Mouse (Mus musculus): ENCODE measurements around the gene Prtg. TPM values are rescaled to one million over a fixed set of nuclear protein-coding genes. Genes with fewer than 3 reads are reported as not detected.

Prtg gene
- polyA plus RNA-seq, 1 experiment from 2014 or later: 0.45 TPM

DNA sequence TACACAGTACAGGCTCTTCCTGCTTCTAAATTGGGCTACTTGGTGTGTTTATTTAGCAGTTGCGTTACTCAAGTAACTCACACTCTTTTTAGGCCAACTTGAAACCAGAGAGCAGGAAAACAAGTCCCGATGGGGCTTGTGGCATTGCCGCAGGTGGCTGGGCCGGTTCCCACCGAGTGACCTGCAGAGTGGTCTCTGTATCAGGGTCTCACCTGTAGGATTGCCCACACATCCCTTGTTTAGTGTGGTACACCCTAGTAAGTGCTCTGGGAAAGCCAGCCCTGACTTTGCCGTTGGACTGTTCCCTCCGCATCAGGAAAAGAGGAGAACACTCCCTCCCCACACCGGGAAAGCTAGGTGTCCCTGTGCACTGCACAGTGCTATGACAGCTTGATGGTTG lies 95.4 kb downstream of the Prtg start:
- no peak for ATAC-seq (replicated peaks)
- no peaks in the 10 kb centered on the region for H3K27me3 ChIP-seq (replicated peaks)
- no peak overlapping the region for H3K4me2 ChIP-seq
- WGBS: 90% methylated on average over 8 of the region's 8 CpGs
- H3K9me3 ChIP-seq: no peaks in the 10 kb centered on the region
- no peak overlapping the region for H3K27ac ChIP-seq
- H3K9ac ChIP-seq: no peak overlapping the region
- no peaks in the 10 kb centered on the region for H3K36me3 ChIP-seq (replicated peaks)
- no peak overlapping the region for H3K4me3 ChIP-seq
- no peaks in the 10 kb centered on the region for H3K4me1 ChIP-seq

DNA sequence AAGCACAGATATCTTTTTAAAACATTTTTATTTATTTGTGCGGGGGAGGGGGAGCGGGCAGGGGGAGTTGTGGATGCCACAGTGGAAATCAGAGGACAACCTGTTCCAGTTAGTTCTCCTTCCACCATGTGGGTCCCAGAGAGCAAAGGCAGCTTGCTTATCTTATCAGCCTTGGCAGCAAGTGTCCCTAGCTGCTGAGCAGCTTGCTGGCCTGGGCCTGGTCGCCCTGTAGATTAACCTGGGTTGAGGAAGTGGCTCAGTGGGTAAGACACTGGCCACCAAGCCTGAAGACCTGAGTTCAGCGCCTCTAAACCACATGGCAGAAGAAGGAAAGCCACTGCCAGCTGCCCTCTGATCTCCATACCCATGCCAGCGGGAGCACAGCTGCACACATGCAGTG lies 95.9 kb downstream of the Prtg start:
- H3K9ac ChIP-seq: no peak overlapping the region
- no peaks in the 10 kb centered on the region for H3K36me3 ChIP-seq (replicated peaks)
- H3K27me3 ChIP-seq (replicated peaks): no peaks in the 10 kb centered on the region
- no peak overlapping the region for H3K4me2 ChIP-seq
- no peaks in the 10 kb centered on the region for H3K4me1 ChIP-seq
- WGBS: 95% methylated on average over 5 of the region's 5 CpGs
- H3K9me3 ChIP-seq: no peaks in the 10 kb centered on the region
- no peak overlapping the region for H3K4me3 ChIP-seq
- no peak for ATAC-seq (replicated peaks)
- H3K27ac ChIP-seq: no peak overlapping the region

DNA sequence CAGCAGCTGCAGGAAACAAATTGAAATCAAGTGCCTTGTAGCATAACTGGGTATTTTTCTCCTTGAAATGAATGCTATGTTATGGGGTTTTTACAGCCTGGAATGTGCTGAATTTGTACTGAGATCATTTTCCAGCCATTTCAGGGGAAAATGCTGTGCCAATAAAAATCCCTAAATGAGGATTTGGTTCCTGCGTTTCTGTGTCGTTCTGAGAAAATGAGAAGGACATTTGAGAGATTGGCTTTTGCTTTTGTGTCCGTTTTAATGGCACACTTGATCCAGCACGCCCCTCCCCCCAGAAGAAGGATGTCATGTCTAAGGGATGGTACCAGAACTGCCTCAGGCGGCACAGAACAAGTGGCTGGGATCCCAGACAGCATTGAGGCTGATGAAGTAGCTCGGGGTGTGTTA lies 100.0 kb downstream of the Prtg start:
- H3K27ac ChIP-seq: no peak overlapping the region
- H3K9ac ChIP-seq: no peak overlapping the region
- no peaks in the 10 kb centered on the region for H3K36me3 ChIP-seq (replicated peaks)
- H3K4me3 ChIP-seq: no peak overlapping the region
- WGBS: 76% methylated on average over 6 of the region's 6 CpGs
- H3K27me3 ChIP-seq (replicated peaks): no peaks in the 10 kb centered on the region
- H3K4me1 ChIP-seq: no peaks in the 10 kb centered on the region
- no peaks in the 10 kb centered on the region for H3K9me3 ChIP-seq
- ATAC-seq (replicated peaks): no peak
- no peak overlapping the region for H3K4me2 ChIP-seq

DNA sequence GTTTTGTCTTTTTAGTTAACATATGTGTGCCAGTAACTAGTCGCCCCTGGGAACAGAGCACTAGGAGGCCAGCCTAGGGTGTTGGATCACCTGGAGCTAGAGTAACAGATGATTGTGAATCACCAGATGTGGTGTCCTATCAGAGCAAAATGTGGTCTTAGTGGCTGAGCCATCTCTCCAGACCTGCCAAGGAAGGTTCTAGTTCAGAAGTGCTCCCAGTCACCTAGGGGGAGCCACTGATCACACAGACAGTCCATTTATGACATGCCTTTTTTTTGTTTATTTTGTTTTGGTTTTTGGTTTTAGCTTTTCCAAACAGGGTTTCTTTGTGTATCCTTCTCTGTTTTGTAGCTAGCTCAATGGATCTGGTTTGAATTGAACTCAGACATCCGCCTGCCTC lies 104.7 kb downstream of the Prtg start:
- no peak for ATAC-seq (replicated peaks)
- WGBS: 87% methylated on average over 2 of the region's 2 CpGs
- H3K4me2 ChIP-seq: no peak overlapping the region
- no peaks in the 10 kb centered on the region for H3K9me3 ChIP-seq
- H3K4me3 ChIP-seq: no peak overlapping the region
- H3K9ac ChIP-seq: no peak overlapping the region
- no peaks in the 10 kb centered on the region for H3K36me3 ChIP-seq (replicated peaks)
- H3K27me3 ChIP-seq (replicated peaks): no peaks in the 10 kb centered on the region
- H3K4me1 ChIP-seq: no peaks in the 10 kb centered on the region
- no peak overlapping the region for H3K27ac ChIP-seq

DNA sequence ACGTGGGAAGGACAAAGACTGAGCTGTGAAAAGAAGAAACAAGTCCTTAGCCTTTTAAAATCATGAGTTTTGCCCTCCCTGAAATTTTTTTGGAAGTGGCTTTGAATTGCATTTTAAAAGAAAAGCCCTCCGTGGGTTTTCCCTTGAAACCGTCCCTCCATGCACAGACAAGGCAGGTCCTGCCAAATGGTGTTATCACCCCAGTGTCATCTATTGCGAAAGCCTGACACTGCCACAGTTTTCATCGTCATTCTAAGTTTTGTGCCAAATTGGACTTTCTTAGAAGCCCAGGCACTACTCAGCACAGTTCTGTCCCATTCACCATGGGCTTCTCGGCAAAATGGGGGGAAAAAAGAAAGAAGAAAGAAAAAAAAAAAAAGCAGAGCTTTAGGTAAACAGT lies 106.9 kb downstream of the Prtg start:
- WGBS: 71% methylated on average over 6 of the region's 6 CpGs
- H3K36me3 ChIP-seq (replicated peaks): no peaks in the 10 kb centered on the region
- no peak for ATAC-seq (replicated peaks)
- H3K9ac ChIP-seq: no peak overlapping the region
- no peak overlapping the region for H3K27ac ChIP-seq
- no peak overlapping the region for H3K4me2 ChIP-seq
- H3K9me3 ChIP-seq: no peaks in the 10 kb centered on the region
- no peaks in the 10 kb centered on the region for H3K27me3 ChIP-seq (replicated peaks)
- H3K4me1 ChIP-seq: no peaks in the 10 kb centered on the region
- no peak overlapping the region for H3K4me3 ChIP-seq

DNA sequence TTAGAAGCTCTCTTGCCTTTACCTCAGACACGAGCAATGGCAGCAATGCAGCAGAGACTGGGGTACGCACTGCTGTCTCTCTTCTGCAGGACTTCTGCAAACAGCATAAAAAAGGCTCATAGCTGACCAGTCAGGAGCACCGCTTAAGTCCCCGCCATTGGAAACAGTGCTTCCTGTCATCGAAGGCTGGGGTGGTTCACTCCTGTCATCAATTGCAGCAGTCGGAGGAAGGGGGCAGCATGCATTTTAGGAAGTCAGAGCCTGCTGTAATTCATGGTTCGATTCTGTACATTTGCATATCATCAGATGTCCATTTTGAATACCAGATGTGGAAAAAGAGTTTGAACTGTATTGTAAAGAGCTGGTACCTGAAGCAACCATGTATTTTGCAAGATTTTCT lies 109.1 kb downstream of the Prtg start:
- H3K4me2 ChIP-seq: no peak overlapping the region
- H3K4me1 ChIP-seq: no peaks in the 10 kb centered on the region
- ATAC-seq (replicated peaks): no peak
- H3K27ac ChIP-seq: no peak overlapping the region
- H3K4me3 ChIP-seq: no peak overlapping the region
- 68% methylated on average over 7 of the region's 7 CpGs for whole genome bisulfite sequencing
- H3K9ac ChIP-seq: no peak overlapping the region
- H3K27me3 ChIP-seq (replicated peaks): no peaks in the 10 kb centered on the region
- no peaks in the 10 kb centered on the region for H3K9me3 ChIP-seq
- H3K36me3 ChIP-seq (replicated peaks): no peaks in the 10 kb centered on the region

DNA sequence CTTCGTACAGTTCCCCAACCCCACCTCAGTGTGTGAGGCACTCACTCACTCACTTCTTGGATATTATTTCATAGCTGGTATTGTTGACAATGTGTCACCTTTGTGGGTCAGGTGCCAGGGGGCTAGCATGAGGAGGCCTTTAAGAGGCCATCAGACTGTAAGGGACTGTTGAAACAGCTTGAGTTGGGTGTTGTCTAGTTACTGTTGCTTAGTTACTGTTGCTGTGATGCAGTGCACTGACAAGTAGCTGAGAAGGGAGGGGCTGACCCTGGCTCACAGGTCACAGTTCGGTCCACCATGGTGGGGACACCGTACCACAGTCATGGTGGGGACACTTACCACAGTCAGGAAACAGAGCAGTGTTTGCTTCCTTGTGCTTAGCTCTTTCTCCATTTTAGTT lies 116.4 kb downstream of the Prtg start:
- 74% methylated on average over 3 of the region's 3 CpGs for WGBS
- no peak overlapping the region for H3K27ac ChIP-seq
- no peaks in the 10 kb centered on the region for H3K36me3 ChIP-seq (replicated peaks)
- H3K4me3 ChIP-seq: no peak overlapping the region
- H3K4me1 ChIP-seq: peaks cover 21% of the 10 kb centered on the region
- H3K27me3 ChIP-seq (replicated peaks): no peaks in the 10 kb centered on the region
- H3K9ac ChIP-seq: no peak overlapping the region
- H3K4me2 ChIP-seq: no peak overlapping the region
- H3K9me3 ChIP-seq: no peaks in the 10 kb centered on the region
- no peak for ATAC-seq (replicated peaks)

DNA sequence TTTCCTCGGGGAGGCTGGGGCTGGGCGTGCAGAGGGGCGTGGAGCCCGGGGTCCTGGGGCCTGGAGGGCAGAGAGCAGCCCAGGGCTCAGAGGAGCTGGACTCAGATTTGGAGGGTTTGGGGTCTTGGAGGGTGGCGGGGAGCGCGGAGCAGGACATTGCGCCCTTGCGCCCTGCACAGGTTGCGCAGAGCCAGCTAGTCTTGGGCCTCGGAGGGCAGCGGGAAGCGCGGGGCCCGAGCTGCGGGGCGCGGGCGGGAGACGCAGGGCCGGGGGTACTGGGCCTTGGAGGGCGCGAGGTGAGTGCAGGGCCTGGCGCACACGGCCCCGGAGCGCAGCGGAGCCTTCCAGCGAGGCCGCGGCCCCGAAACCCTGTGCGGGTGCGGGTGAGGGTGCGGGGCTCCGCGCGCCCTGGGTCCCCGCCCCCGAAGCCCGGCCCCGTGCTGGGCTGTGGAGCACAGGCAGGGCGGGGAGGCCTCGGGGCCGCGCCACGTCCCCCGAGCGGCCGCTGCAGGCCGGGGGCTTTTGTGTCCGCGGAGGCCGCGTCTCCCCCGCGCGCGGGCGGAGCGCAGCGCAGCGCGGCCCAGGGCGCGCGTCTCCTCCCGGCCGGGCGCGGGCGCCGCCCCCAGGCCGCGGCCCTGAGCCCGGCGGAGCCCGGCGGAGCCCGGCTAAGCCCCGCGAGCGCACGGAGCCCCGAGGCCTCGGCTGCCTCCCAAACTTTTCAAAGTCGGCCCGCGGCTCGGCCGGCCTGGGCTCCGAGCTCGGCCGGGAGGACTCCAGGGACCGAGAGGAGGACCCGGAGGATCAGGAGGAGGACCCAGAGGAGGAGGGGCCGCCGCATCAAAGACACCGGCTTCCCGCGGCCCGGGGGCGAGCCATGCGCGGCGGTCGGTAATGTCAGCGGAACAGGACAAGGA lies 118.6 kb downstream of the Prtg start, which contains the start of gene Pygo1:
Gene Pygo1 (plus strand): TSS at position 625 of the 914 bp plus-strand sequence.
- ATAC-seq (replicated peaks): peak; percentile 87
- H3K36me3 ChIP-seq (replicated peaks): no peaks in the 10 kb centered on the region
- H3K9me3 ChIP-seq: no peaks in the 10 kb centered on the region
- H3K4me3 ChIP-seq: peak within 1 kb of the TSS; percentile 86
- peak within 1 kb of the TSS; percentile 89 for H3K4me2 ChIP-seq
- H3K9ac ChIP-seq: peak within 1 kb of the TSS; percentile 84
- H3K27me3 ChIP-seq (replicated peaks): no peaks in the 10 kb centered on the region
- peak within 1 kb of the TSS; percentile 84 for H3K27ac ChIP-seq
- WGBS: under 1% methylated on average over 107 of the region's 108 CpGs
- H3K4me1 ChIP-seq: peaks cover 24% of the 10 kb centered on the region

DNA sequence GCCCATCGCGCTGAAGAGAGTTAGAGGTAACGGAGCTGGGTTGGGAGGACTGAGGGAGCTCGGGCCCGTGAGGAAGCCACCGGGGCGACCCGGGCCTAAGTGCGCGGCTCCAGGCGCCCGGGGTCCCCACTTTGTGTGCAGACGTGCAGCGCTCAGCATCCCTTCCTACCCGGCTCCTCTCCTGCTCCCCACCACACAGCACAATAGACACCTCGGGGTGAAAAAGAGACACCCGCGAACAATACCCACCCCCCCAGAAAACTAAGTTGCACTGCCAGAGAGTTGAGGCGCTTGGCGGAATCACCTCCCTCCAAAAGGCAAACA lies 119.2 kb downstream of the Prtg start:
- Histone ChIP-seq H3K4me1 (peaks cover 24% of the 10 kb centered on the region), H3K9me3 (no peaks in the 10 kb centered on the region), H3K36me3 (replicated peaks) (no peaks in the 10 kb centered on the region), H3K27me3 (replicated peaks) (no peaks in the 10 kb centered on the region), H3K9ac (peak overlapping the region; percentile 84), H3K4me2 (peak overlapping the region; percentile 89), H3K27ac (peak overlapping the region; percentile 84), H3K4me3 (peak overlapping the region; percentile 86)
- WGBS: under 1% methylated on average over 20 of the region's 20 CpGs
- peak; percentile 69 for ATAC-seq (replicated peaks)

DNA sequence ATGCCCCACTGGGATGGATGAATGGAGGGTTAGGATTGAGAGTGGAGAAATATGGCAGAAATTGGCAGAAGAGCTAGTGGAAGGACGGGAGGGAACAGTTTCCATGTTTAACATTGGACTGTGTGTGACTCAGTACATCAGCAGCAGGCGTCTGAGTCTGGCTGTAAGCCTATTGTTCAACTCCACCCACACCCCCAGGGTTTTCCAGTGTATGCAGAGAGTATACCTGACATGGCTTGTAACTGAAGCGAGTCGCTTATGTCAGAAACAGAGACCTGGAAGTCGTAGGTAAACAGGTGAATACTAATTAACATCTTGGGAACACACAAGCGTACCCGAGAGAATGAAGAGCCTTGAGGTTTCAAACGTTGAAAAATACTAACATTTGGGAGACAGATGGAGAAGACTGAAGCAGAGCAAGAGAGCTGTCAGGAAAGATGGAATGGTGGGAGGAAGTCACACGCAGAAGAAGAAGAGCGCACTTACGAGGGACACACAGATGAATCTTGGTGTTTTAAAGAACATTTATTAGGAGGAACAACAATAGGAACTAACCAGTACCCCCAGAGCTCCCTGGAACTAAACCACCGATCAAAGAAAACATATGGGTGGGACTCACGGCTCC lies 124.6 kb downstream of the Prtg start:
- H3K36me3 ChIP-seq (replicated peaks): no peaks in the 10 kb centered on the region
- H3K4me3 ChIP-seq: no peak overlapping the region
- no peak for ATAC-seq (replicated peaks)
- WGBS: 80% methylated on average over 13 of the region's 13 CpGs
- no peak overlapping the region for H3K4me2 ChIP-seq
- H3K9ac ChIP-seq: no peak overlapping the region
- peaks cover 18% of the 10 kb centered on the region for H3K4me1 ChIP-seq
- no peaks in the 10 kb centered on the region for H3K27me3 ChIP-seq (replicated peaks)
- no peaks in the 10 kb centered on the region for H3K9me3 ChIP-seq
- no peak overlapping the region for H3K27ac ChIP-seq

DNA sequence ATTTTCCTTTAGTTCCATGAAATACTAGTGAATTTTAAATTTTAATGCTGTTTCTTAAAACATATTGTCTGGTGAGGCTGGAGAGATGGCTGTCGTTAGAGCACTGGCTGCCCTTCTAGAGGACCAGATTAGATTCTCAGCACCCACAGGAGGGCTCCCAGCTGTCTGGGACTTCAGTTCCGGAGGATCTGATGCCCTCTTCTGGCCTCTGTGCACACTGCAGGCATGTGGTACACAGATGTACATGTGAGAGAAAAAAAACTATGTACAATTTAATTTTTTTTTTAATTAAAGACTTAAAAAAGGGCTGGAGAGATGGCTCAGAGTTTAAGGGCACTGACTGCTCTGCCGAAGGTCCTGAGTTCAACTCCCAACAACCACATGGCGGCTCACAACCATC lies 128.6 kb downstream of the Prtg start:
- Histone ChIP-seq H3K36me3 (replicated peaks) (no peaks in the 10 kb centered on the region), H3K9me3 (no peaks in the 10 kb centered on the region), H3K27ac (no peak overlapping the region), H3K4me2 (no peak overlapping the region), H3K9ac (no peak overlapping the region), H3K4me3 (no peak overlapping the region), H3K27me3 (replicated peaks) (no peaks in the 10 kb centered on the region), H3K4me1 (no peaks in the 10 kb centered on the region)
- no peak for ATAC-seq (replicated peaks)
- WGBS: 86% methylated on average over 4 of the region's 4 CpGs

DNA sequence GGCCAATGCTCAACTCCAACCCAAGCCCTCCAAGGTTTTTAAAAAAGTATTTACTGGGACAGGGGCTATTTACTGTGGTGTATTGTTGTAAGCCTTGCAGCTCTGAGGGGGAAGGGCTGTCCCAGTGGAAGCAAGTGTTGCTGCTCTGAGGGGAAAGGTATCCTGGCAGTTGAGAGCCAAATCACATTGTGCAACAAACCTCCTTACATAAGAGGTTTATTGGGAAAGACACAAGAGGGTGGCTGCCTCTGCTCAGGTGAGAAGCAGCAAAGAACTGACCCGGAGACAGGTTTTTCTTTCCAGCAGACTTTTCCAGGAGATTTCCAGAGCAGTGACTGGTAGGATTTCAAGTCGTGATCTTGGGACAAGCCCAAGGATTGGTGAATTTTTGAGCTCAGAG lies 129.6 kb downstream of the Prtg start:
- Histone ChIP-seq H3K27me3 (replicated peaks) (no peaks in the 10 kb centered on the region), H3K36me3 (replicated peaks) (no peaks in the 10 kb centered on the region), H3K4me3 (no peak overlapping the region), H3K4me2 (no peak overlapping the region), H3K4me1 (no peaks in the 10 kb centered on the region), H3K27ac (no peak overlapping the region), H3K9me3 (no peaks in the 10 kb centered on the region), H3K9ac (no peak overlapping the region)
- no peak for ATAC-seq (replicated peaks)
- WGBS: 76% methylated on average over 2 of the region's 2 CpGs

DNA sequence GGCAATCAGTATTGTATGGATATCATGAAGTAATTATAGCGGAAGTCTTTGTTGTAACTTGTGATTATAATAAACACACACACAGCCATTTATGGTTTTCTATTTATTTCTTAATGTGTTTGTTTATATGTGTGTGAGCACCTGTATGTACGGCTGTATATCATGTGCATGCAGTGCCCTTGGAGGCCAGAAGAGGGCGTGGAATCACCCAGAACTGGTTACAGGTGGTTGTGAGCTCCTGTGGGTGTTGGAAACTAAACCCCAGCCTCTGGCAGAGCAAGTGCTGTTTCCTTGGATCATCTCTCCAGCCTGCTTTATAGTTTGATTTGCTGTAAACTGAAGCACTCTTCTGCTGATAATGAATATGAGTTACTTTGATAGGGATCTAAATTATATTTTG lies 136.8 kb downstream of the Prtg start:
- WGBS: 63% methylated on average over 3 of the region's 3 CpGs
- H3K9ac ChIP-seq: no peak overlapping the region
- H3K4me3 ChIP-seq: no peak overlapping the region
- H3K4me1 ChIP-seq: no peaks in the 10 kb centered on the region
- no peak for ATAC-seq (replicated peaks)
- no peak overlapping the region for H3K27ac ChIP-seq
- peaks cover 25% of the 10 kb centered on the region for H3K36me3 ChIP-seq (replicated peaks)
- H3K27me3 ChIP-seq (replicated peaks): no peaks in the 10 kb centered on the region
- no peaks in the 10 kb centered on the region for H3K9me3 ChIP-seq
- H3K4me2 ChIP-seq: no peak overlapping the region

Measured in midbrain, embryonic 15.5 days (tissue).